Mouse (Mus musculus): ENCODE results near the gene Gbe1.

The Gbe1 gene

GRCm38 (mm10) chr16:70313886-70314577 lies at the start of gene Gbe1:
TSS of gene Gbe1 (plus strand) at chr16:70313949.
- DNase-seq (ENCODE audit: low read depth, low spot score) = no peak

- DNase-seq (ENCODE audit: low read depth, low spot score) = no peak
Measured at GRCm38 (mm10) chr16:70310691-70311090, 3.1 kb upstream of the Gbe1 start.

GRCm38 (mm10) chr16:70313496-70313885 lies 258 bp upstream of the Gbe1 start:
- DNase-seq (ENCODE audit: low read depth, low spot score) = no peak

DNA sequence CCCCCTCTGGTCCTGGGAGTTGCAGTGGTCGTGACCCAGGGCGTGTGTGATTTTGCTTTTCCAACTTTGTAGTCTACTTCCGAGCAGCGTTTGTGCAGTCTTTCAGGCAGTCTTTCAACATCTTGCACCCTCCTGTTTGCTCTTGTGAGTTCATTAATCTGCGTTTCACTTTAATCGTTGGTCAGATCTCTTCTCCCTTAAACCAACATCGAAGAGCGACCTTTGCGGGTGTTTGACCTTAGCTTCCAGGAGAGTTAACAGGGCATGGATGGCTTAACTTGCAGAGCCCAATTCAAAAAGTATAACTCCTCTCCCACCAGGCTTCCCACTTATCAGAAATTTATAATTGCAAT lies 805 bp downstream of the Gbe1 start:
- DNase-seq (ENCODE audit: low read depth, low spot score) = no peak

DNA sequence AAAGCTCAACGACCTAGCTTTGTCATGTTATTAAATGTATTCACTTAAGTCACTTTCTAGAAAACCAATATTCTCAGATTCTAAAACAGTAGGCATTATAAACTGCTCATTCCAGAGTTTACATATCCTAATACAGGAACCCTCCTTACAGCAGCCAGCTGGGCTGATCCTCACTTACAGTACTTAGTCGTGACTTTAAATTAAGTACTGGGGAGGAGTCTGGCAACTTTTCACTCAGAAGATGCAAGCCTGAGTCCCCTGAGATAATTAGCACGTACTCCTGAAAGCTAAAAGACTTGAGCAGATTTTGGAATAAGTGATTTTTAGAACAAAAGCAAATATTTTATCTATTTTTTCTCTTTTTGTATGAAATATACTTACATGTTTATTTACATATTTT lies 1.5 kb downstream of the Gbe1 start:
- no peak for DNase-seq (ENCODE audit: low read depth, low spot score)

GRCm38 (mm10) chr16:70315862-70316390 lies 2.2 kb downstream of the Gbe1 start:
- no peak for DNase-seq (ENCODE audit: low read depth, low spot score)

GRCm38 (mm10) chr16:70319388-70319787 lies 5.6 kb downstream of the Gbe1 start:
- no peak for DNase-seq (ENCODE audit: low read depth, low spot score)

DNA sequence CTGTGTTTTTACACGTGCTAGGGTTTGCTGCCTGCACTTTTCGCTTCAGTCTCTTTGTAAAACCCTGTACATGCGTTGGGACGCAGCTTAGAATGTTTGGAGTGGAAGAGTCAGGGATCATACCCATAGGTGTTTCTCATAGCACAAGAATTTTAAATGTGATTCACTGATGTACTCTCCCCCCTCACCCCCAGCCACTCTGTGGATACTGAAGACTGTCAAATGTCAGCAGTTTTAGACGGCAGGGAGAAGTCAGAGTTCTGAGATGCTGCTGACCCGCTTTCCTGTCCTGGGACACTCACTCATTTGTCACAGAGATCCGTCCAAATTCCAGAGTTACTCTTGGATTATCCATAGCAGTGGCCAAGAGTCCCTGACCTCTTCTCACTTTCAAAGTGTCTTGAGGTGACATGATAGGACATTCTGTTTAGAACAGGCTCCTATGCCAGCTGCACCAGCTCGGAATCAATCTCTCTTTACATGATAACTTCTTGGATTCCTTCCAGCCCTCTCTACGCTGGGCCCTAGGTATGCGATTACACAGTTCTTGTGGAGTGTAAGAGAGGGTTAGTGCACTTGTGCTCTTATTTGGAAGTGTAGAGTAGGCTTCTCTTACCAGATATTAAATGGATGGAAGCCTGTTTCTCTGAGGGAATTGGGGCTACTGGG lies 7.0 kb downstream of the Gbe1 start:
- DNase-seq (ENCODE audit: low read depth, low spot score) = no peak

- peak; percentile 43 for DNase-seq (ENCODE audit: low read depth, low spot score)
Measured at GRCm38 (mm10) chr16:70326339-70326948, 12.7 kb downstream of the Gbe1 start.

- no peak for DNase-seq (ENCODE audit: low read depth, low spot score)
Measured at GRCm38 (mm10) chr16:70328566-70328965, 14.8 kb downstream of the Gbe1 start.

GRCm38 (mm10) chr16:70329036-70329435 lies 15.3 kb downstream of the Gbe1 start:
- no peak for DNase-seq (ENCODE audit: low read depth, low spot score)

- DNase-seq (ENCODE audit: low read depth, low spot score) = peak; percentile 19
Measured at GRCm38 (mm10) chr16:70329471-70329870, 15.7 kb downstream of the Gbe1 start.

GRCm38 (mm10) chr16:70330007-70330406 lies 16.3 kb downstream of the Gbe1 start:
- DNase-seq (ENCODE audit: low read depth, low spot score) = no peak

- no peak for DNase-seq (ENCODE audit: low read depth, low spot score)
Measured at GRCm38 (mm10) chr16:70330626-70331275, 17.0 kb downstream of the Gbe1 start.

- DNase-seq (ENCODE audit: low read depth, low spot score) = no peak
Measured at GRCm38 (mm10) chr16:70334812-70335211, 21.1 kb downstream of the Gbe1 start.

DNA sequence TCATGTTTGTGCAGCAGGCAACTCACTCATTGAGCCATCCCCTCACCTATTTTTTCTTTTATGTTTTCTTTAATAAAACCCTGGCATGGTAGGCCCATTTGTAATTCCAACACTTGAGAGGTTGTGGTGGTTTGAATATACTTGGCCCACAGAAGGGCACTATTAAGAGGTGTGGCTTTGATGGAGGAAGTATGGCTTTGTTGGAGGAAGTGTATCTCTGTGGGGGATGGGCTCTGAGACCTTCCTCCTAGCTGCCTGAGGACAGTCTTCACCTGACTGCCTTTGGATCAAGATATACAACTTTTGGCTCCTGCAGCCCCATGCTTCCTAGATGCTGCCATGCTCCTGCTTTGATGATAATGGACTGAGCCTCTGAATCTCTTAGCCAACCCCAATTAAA lies 21.7 kb downstream of the Gbe1 start:
- peak; percentile 11 for DNase-seq (ENCODE audit: low read depth, low spot score)

GRCm38 (mm10) chr16:70337661-70338060 lies 23.9 kb downstream of the Gbe1 start:
- no peak for DNase-seq (ENCODE audit: low read depth, low spot score)

- no peak for DNase-seq (ENCODE audit: low read depth, low spot score)
Measured at GRCm38 (mm10) chr16:70344496-70344895, 30.7 kb downstream of the Gbe1 start.

DNA sequence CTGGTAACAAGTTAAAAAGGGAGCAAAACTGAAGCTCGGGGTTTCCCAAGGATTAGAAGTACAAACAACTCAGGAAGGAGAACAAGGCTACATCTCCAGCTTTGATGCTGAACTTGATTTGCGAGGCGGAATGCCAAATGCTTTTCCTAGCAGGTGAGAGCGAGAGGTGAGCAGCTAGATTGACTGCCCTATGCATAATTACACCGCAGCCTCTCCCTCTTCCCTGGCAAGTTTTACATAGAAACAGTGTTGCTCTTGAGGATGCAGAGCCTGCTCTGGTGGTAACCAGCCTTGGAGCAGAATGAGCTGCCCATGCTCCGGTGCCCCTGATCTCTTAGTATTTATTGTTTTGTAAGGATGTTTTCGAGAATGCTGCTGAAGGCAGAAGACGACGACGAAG lies 31.9 kb downstream of the Gbe1 start:
- no peak for DNase-seq (ENCODE audit: low read depth, low spot score)

GRCm38 (mm10) chr16:70350011-70350410 lies 36.3 kb downstream of the Gbe1 start:
- no peak for DNase-seq (ENCODE audit: low read depth, low spot score)

GRCm38 (mm10) chr16:70351641-70352280 lies 38.0 kb downstream of the Gbe1 start:
- DNase-seq (ENCODE audit: low read depth, low spot score) = no peak

DNA sequence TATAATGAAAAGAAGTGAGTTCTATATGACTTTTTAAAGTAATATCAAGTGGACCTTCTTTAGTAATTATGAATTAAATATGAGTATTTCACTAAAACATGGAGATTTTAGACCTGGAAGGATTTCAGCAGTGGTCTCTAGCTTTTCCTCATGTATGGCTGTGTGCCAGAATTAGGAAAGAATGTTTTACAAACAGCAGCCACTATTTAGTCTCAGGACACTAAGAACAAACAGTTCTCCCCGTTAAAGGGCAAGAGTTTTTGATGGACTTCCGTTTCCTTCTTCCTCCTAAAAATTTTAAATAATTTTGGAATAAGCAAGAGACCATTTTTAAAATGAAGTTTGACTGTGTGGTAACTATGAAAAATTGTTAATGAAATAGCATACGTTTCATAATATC lies 38.8 kb downstream of the Gbe1 start:
- no peak for DNase-seq (ENCODE audit: low read depth, low spot score)

Data from A20 (cell line).